Mouse (Mus musculus): Measurements from ENCODE around the gene Itgb1.
A peak's percentile ranks its signal among the peaks of the same experiment; 100 is the strongest.

The Itgb1 gene

GRCm38 (mm10) chr8:128681970-128682369, 3.5 kb upstream of the Itgb1 start:
- no peak for DNase-seq (ENCODE audit: low read depth, low spot score)

GRCm38 (mm10) chr8:128684609-128685506, 596 bp upstream of the Itgb1 start:
- DNase-seq (ENCODE audit: low read depth, low spot score) = no peak

GRCm38 (mm10) chr8:128686429-128686990, 1.1 kb downstream of the Itgb1 start:
- no peak for DNase-seq (ENCODE audit: low read depth, low spot score)

GRCm38 (mm10) chr8:128688679-128689078, 3.2 kb downstream of the Itgb1 start:
- DNase-seq (ENCODE audit: low read depth, low spot score) = no peak

GRCm38 (mm10) chr8:128690056-128690455, 4.6 kb downstream of the Itgb1 start:
- no peak for DNase-seq (ENCODE audit: low read depth, low spot score)

- DNase-seq (ENCODE audit: low read depth, low spot score) = no peak
These were observed 11.4 kb downstream of the Itgb1 start for GRCm38 (mm10) chr8:128696701-128697397.

GRCm38 (mm10) chr8:128697945-128698344, 12.5 kb downstream of the Itgb1 start:
- no peak for DNase-seq (ENCODE audit: low read depth, low spot score)

- DNase-seq (ENCODE audit: low read depth, low spot score) = no peak
These were observed 18.9 kb downstream of the Itgb1 start for GRCm38 (mm10) chr8:128704376-128704775.

GRCm38 (mm10) chr8:128704836-128705235, 19.4 kb downstream of the Itgb1 start:
- DNase-seq (ENCODE audit: low read depth, low spot score) = no peak

GRCm38 (mm10) chr8:128709261-128709660, 23.8 kb downstream of the Itgb1 start:
- no peak for DNase-seq (ENCODE audit: low read depth, low spot score)

GRCm38 (mm10) chr8:128716184-128716583, 30.7 kb downstream of the Itgb1 start:
- no peak for DNase-seq (ENCODE audit: low read depth, low spot score)

- peak; percentile 10 for DNase-seq (ENCODE audit: low read depth, low spot score)
These were observed 39.4 kb downstream of the Itgb1 start for GRCm38 (mm10) chr8:128724819-128725218.

- DNase-seq (ENCODE audit: low read depth, low spot score) = no peak
These were observed 41.8 kb downstream of the Itgb1 start for GRCm38 (mm10) chr8:128727213-128727612.

GRCm38 (mm10) chr8:128732254-128732653, 46.8 kb downstream of the Itgb1 start:
- DNase-seq (ENCODE audit: low read depth, low spot score) = no peak

- DNase-seq (ENCODE audit: low read depth, low spot score) = no peak
These were observed 48.7 kb downstream of the Itgb1 start for GRCm38 (mm10) chr8:128734118-128734517.

- no peak for DNase-seq (ENCODE audit: low read depth, low spot score)
These were observed 50.2 kb downstream of the Itgb1 start for GRCm38 (mm10) chr8:128735692-128736091.

Data from brain, embryonic 18.5 days (tissue).